Mouse (Mus musculus) liver, embryonic 15.5 days (tissue): Measurements from ENCODE around the gene Cntn5. TPM values are rescaled to one million over a fixed set of nuclear protein-coding genes. Genes with fewer than 3 reads are reported as not detected.

ENCODE experiments used
- ATAC-seq: fragments of 200-750 bp; cut with Nextera tagmentation; 2 replicates; pipeline ENCODE4 v1.8.0; 2017; ENCODE audit warnings: moderate number of reproducible peaks, mild to moderate bottlenecking, moderate library complexity; ENCODE audit not compliant: insufficient read depth
- H3K27ac ChIP-seq: fragments of 300-500 bp; sonication (generic); replicated peaks from 2 replicates; pipeline ENCODE4 v1.5.1; 2015; ENCODE audit warnings: mild to moderate bottlenecking, inconsistent platforms
- H3K27me3 ChIP-seq: fragments of 300-500 bp; sonication (generic); 2 replicates; pipeline ENCODE4 v1.6.1; 2015; ENCODE audit warnings: mild to moderate bottlenecking, inconsistent platforms
- H3K36me3 ChIP-seq: fragments of 300-500 bp; sonication (generic); replicated peaks from 2 replicates; pipeline ENCODE4 v1.6.1; 2015; ENCODE audit warnings: moderate library complexity, mild to moderate bottlenecking, inconsistent platforms
- H3K4me1 ChIP-seq: fragments of 300-500 bp; sonication (generic); replicated peaks from 2 replicates; pipeline ENCODE4 v1.6.1; 2015; ENCODE audit warnings: inconsistent platforms
- H3K4me2 ChIP-seq: fragments of 300-500 bp; sonication (generic); 2 replicates; pipeline ENCODE4 v1.6.1; 2015; ENCODE audit warnings: moderate library complexity, mild to moderate bottlenecking, inconsistent platforms
- H3K4me3 ChIP-seq: fragments of 300-500 bp; sonication (generic); replicated peaks from 2 replicates; pipeline ENCODE4 v1.5.1; 2015; ENCODE audit warnings: mild to moderate bottlenecking, inconsistent platforms
- H3K9ac ChIP-seq: fragments of 300-500 bp; sonication (generic); 2 replicates; pipeline ENCODE4 v1.6.1; 2015; ENCODE audit warnings: moderate library complexity, mild to moderate bottlenecking, inconsistent platforms
- H3K9me3 ChIP-seq: fragments of 300-500 bp; sonication (generic); replicated peaks from 2 replicates; pipeline ENCODE4 v1.6.1; 2016; ENCODE audit warnings: inconsistent platforms
- WGBS: fragments of 180-500 bp; shearing (Covaris S2); methylation state at CpG from one replicate; pipeline ENCODE4 v1.1.7; 2015; ENCODE audit warnings: mixed read lengths; ENCODE audit not compliant: insufficient replicate concordance; 5-methylcytosine and 5-hydroxymethylcytosine counted together
- polyA plus RNA-seq: library from polyadenylated mRNA; unstranded; fragments of >200 nt; fragmentation: Nextera tagmentation; extraction: Ambion mirVana; gene quantifications from 2 replicates; pipeline ENCODE4 v1.2.1, GENCODE M21; 2015

The Cntn5 gene
- polyA plus RNA-seq, 1 experiment from 2014 or later = not detected

- no peak overlapping the region for H3K4me3 ChIP-seq
- no peaks in the 10 kb centered on the region for H3K4me1 ChIP-seq
- H3K9ac ChIP-seq = no peak overlapping the region
- H3K4me2 ChIP-seq = no peak overlapping the region
- H3K36me3 ChIP-seq = no peaks in the 10 kb centered on the region
- no peak for ATAC-seq
- WGBS = 53% methylated on average over 9 of the region's 9 CpGs
- no peaks in the 10 kb centered on the region for H3K27me3 ChIP-seq
- no peaks in the 10 kb centered on the region for H3K9me3 ChIP-seq
- H3K27ac ChIP-seq = no peak overlapping the region
Measured at GRCm38 (mm10) chr9:9781157-9781884, 1123.3 kb downstream of the Cntn5 start.

GRCm38 (mm10) chr9:9779646-9780045, 1124.9 kb downstream of the Cntn5 start:
- Histone ChIP-seq H3K36me3 (no peaks in the 10 kb centered on the region), H3K9ac (no peak overlapping the region), H3K9me3 (no peaks in the 10 kb centered on the region), H3K27ac (no peak overlapping the region), H3K4me2 (no peak overlapping the region), H3K27me3 (no peaks in the 10 kb centered on the region), H3K4me3 (no peak overlapping the region), H3K4me1 (no peaks in the 10 kb centered on the region)
- ATAC-seq = no peak
- 50% methylated on average over 3 of the region's 3 CpGs for WGBS

- WGBS = 49% methylated on average over 2 of the region's 2 CpGs
- no peak for ATAC-seq
Measured at GRCm38 (mm10) chr9:9770777-9771176, 1133.8 kb downstream of the Cntn5 start.

GRCm38 (mm10) chr9:9769659-9770058, 1134.9 kb downstream of the Cntn5 start:
- H3K27me3 ChIP-seq = no peaks in the 10 kb centered on the region
- H3K27ac ChIP-seq = no peak overlapping the region
- no peak overlapping the region for H3K4me3 ChIP-seq
- no peaks in the 10 kb centered on the region for H3K4me1 ChIP-seq
- no peak overlapping the region for H3K9ac ChIP-seq
- no peak for ATAC-seq
- H3K36me3 ChIP-seq = no peaks in the 10 kb centered on the region
- no peaks in the 10 kb centered on the region for H3K9me3 ChIP-seq
- H3K4me2 ChIP-seq = no peak overlapping the region

More at GRCm38 (mm10) chr9:9770777-9771176, 1133.8 kb downstream of the Cntn5 start:
- no peaks in the 10 kb centered on the region for H3K9me3 ChIP-seq
- H3K4me3 ChIP-seq = no peak overlapping the region
- H3K9ac ChIP-seq = no peak overlapping the region
- H3K4me1 ChIP-seq = no peaks in the 10 kb centered on the region
- H3K4me2 ChIP-seq = no peak overlapping the region
- H3K27me3 ChIP-seq = no peaks in the 10 kb centered on the region
- H3K36me3 ChIP-seq = no peaks in the 10 kb centered on the region
- no peak overlapping the region for H3K27ac ChIP-seq

GRCm38 (mm10) chr9:9718145-9718544, 1186.4 kb downstream of the Cntn5 start:
- 38% methylated on average over 1 of the region's 1 CpGs for whole genome bisulfite sequencing
- H3K4me2 ChIP-seq = no peak overlapping the region
- no peaks in the 10 kb centered on the region for H3K9me3 ChIP-seq
- H3K9ac ChIP-seq = no peak overlapping the region
- no peak overlapping the region for H3K4me3 ChIP-seq
- no peaks in the 10 kb centered on the region for H3K27me3 ChIP-seq
- no peak overlapping the region for H3K27ac ChIP-seq
- ATAC-seq = no peak
- H3K4me1 ChIP-seq = no peaks in the 10 kb centered on the region
- H3K36me3 ChIP-seq = no peaks in the 10 kb centered on the region

GRCm38 (mm10) chr9:9708671-9709070, 1195.9 kb downstream of the Cntn5 start:
- H3K27ac ChIP-seq = no peak overlapping the region
- H3K36me3 ChIP-seq = no peaks in the 10 kb centered on the region
- 60% methylated on average over 5 of the region's 5 CpGs for WGBS
- no peaks in the 10 kb centered on the region for H3K27me3 ChIP-seq
- no peaks in the 10 kb centered on the region for H3K4me1 ChIP-seq
- H3K9ac ChIP-seq = no peak overlapping the region
- no peak overlapping the region for H3K4me3 ChIP-seq
- no peak for ATAC-seq
- no peak overlapping the region for H3K4me2 ChIP-seq
- no peaks in the 10 kb centered on the region for H3K9me3 ChIP-seq

- H3K4me3 ChIP-seq = no peak overlapping the region
- no peaks in the 10 kb centered on the region for H3K36me3 ChIP-seq
- no peak overlapping the region for H3K27ac ChIP-seq
- no peaks in the 10 kb centered on the region for H3K4me1 ChIP-seq
- H3K9me3 ChIP-seq = no peaks in the 10 kb centered on the region
- ATAC-seq = no peak
- no peaks in the 10 kb centered on the region for H3K27me3 ChIP-seq
- no peak overlapping the region for H3K9ac ChIP-seq
- no peak overlapping the region for H3K4me2 ChIP-seq
Measured at GRCm38 (mm10) chr9:9707766-9708165, 1196.8 kb downstream of the Cntn5 start.

GRCm38 (mm10) chr9:9705180-9705579, 1199.4 kb downstream of the Cntn5 start:
- Histone ChIP-seq H3K4me2 (no peak overlapping the region), H3K27me3 (no peaks in the 10 kb centered on the region), H3K27ac (no peak overlapping the region), H3K4me3 (no peak overlapping the region), H3K36me3 (no peaks in the 10 kb centered on the region), H3K9ac (no peak overlapping the region), H3K9me3 (no peaks in the 10 kb centered on the region), H3K4me1 (no peaks in the 10 kb centered on the region)
- no peak for ATAC-seq
- whole genome bisulfite sequencing = 70% methylated on average over 1 of the region's 1 CpGs

- no peak overlapping the region for H3K27ac ChIP-seq
- no peak overlapping the region for H3K4me3 ChIP-seq
- no peak for ATAC-seq
- 70% methylated on average over 3 of the region's 3 CpGs for WGBS
- H3K36me3 ChIP-seq = no peaks in the 10 kb centered on the region
- H3K27me3 ChIP-seq = no peaks in the 10 kb centered on the region
- no peaks in the 10 kb centered on the region for H3K9me3 ChIP-seq
- no peak overlapping the region for H3K9ac ChIP-seq
- no peaks in the 10 kb centered on the region for H3K4me1 ChIP-seq
- no peak overlapping the region for H3K4me2 ChIP-seq
Measured at GRCm38 (mm10) chr9:9696636-9697035, 1207.9 kb downstream of the Cntn5 start.

- Histone ChIP-seq H3K27ac (no peak overlapping the region), H3K4me2 (no peak overlapping the region), H3K9ac (no peak overlapping the region), H3K4me3 (no peak overlapping the region), H3K4me1 (no peaks in the 10 kb centered on the region), H3K36me3 (no peaks in the 10 kb centered on the region), H3K9me3 (no peaks in the 10 kb centered on the region), H3K27me3 (no peaks in the 10 kb centered on the region)
- ATAC-seq = no peak
- WGBS = 43% methylated on average over 5 of the region's 5 CpGs
Measured at GRCm38 (mm10) chr9:9682348-9682884, 1222.2 kb downstream of the Cntn5 start.

- 59% methylated on average over 4 of the region's 4 CpGs for WGBS
- no peak overlapping the region for H3K9ac ChIP-seq
- no peaks in the 10 kb centered on the region for H3K36me3 ChIP-seq
- H3K4me2 ChIP-seq = no peak overlapping the region
- H3K4me1 ChIP-seq = no peaks in the 10 kb centered on the region
- no peak overlapping the region for H3K4me3 ChIP-seq
- ATAC-seq = no peak
- H3K9me3 ChIP-seq = no peaks in the 10 kb centered on the region
- no peaks in the 10 kb centered on the region for H3K27me3 ChIP-seq
- H3K27ac ChIP-seq = no peak overlapping the region
Measured at GRCm38 (mm10) chr9:9676078-9676477, 1228.5 kb downstream of the Cntn5 start.

- H3K27ac ChIP-seq = no peak overlapping the region
Measured at GRCm38 (mm10) chr9:9674531-9674930, 1230.0 kb downstream of the Cntn5 start.

More at GRCm38 (mm10) chr9:9674531-9674930, 1230.0 kb downstream of the Cntn5 start:
- Histone ChIP-seq H3K9ac (no peak overlapping the region), H3K36me3 (no peaks in the 10 kb centered on the region), H3K4me3 (no peak overlapping the region), H3K27me3 (no peaks in the 10 kb centered on the region), H3K9me3 (no peaks in the 10 kb centered on the region), H3K4me2 (no peak overlapping the region), H3K4me1 (no peaks in the 10 kb centered on the region)
- ATAC-seq = no peak
- 59% methylated on average over 5 of the region's 5 CpGs for WGBS
